Mouse (Mus musculus) megakaryocyte progenitor cell, adult 5-6 weeks (primary cell): ENCODE data around the gene Tsks. TPM values are rescaled to one million over a fixed set of nuclear protein-coding genes. Genes with fewer than 3 reads are reported as not detected.

Experiments
- ATAC-seq: replicated peaks from 2 replicates; pipeline ENCODE4 v1.8.0; 2016; ENCODE audit warnings: mild to moderate bottlenecking, moderate TSS enrichment, inconsistent platforms; ENCODE audit not compliant: poor library complexity
- total RNA-seq, 2 experiments: library from RNA; stranded (forward) in 1 of 2; stranded (reverse) in 1 of 2; fragments of 157-497, 149-512 nt in 1 of 2; fragments of 200-1000 nt in 1 of 2; gene quantifications; 2 replicates each; pipeline versions ENCODE4 v1.2.3 to v1.2.4; 2015 to 2017

Tsks gene
- not detected in 2 replicates for total RNA-seq (2015)
- total RNA-seq (2017) = not detected in 2 replicates

DNA sequence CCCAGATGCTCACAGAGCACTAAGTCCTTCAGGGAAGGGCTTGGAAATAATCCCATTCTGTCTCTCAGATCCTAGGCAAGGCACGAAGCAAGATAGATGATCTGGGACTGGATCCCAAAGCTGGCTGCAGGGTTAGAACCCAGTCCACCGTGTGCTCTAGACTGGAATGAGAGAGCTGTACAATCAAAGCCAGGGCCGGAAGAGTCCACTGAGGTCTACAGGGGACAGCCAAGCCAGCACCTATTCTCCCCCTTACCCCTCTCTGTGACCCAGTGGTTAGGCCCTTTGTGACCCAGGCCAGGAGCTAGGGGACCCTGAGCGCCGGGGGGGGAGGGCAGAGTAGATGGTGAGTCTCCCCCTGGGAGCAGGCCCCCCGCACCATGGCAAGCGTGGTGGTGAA is at the start of gene Tsks:
Tsks (plus strand) TSS at position 301 of the 400 bp plus-strand sequence.
- ATAC-seq = no peak

DNA sequence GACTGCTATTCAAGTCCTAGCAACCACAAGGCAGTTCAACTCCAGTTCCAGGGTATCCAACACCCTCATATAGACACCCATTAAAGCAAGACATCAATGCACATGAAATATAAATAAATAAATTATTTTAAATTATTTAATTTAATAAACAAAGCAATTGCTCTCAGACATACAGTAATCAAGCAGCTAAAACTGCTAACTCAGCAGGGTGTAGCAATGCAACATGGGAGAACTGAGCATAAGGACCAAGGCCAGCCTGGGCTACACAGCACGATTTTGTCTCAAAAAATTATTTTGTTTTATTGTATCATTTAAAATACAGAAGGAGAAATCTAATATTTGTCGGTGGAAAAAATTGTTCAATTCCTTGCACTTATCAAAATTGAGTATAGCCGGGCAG is 48.8 kb upstream of the Tsks start:
- no peak for ATAC-seq

DNA sequence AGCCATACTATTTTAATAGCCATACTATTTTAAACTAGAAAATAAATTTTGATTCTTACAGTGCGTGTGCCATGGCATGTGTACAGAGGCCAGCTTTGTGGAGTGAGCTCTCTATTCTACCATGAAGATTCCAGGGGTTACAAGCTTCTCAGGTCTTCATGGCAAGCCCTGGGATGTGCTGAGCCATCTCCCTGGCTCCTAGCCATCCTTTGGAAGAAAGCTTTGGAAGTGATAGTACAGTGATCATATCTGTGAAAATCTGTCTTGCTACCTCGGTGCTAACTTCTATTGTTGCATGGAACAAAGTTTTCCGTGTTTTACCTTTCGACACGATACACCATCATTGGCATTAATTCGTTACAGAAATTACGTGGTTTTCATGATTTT is 47.8 kb upstream of the Tsks start:
- no peak for ATAC-seq

DNA sequence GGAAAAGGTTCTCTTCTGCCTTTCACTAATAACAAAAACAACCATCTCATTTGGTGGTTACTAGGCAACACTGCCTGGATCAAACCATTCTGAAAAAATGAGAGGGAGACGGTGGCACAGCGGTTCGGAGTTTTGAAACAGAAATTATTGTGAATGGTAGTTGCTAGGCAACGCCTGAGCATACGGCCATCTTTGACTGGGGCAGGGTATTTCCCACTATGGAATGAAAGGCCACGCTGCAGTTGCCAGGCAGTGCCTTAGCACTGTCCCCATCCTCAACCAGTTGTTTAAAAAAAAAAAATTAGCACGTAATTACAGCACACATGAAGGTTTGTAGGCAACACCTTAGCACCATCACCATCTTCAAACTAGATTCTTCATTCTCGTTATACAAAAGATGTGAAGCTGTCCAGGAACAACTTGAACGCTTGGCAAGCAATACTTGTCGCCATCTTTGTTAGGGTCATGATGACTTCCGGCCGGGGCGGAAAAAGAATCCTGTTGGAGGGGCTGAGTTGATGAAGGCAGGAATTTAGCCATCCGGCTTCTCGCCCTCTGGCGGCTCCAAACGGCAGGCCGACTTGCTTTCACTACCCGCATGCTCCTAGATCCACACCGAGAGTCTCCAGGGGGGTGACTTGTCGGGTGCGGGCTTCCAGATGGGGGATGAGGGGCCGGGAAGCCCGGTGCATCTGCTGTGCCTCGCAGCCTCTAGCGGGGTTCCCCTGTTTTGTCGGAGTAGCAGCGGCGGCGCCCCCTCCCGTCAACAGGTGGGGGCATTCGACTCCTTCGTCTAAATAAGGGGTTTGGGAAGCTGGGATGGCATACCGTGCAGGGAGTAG is 47.2 kb upstream of the Tsks start, which contains the start of gene Fuz:
Fuz (plus strand) TSS at position 487 of the 842 bp plus-strand sequence.
- peak; percentile 72 for ATAC-seq

DNA sequence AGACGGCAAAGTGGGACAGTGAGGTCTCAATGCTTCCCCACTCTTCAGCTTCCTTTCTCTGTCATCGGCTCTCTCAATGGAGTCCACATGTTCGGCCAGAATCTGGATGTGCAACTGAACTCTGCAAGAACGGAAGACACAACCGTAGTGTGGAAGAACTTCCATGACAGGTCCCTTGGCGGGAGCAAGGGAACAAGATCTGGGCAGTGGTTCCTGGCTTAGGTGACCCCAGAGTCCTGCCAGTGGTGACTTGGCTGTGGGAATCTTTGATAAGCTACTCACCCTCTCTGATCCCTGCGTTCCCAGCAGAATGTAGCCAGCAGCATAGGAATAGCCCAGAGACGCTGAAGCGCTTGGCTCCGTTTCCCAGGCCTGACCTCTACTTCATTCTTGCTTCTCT is 46.5 kb upstream of the Tsks start:
- no peak for ATAC-seq

DNA sequence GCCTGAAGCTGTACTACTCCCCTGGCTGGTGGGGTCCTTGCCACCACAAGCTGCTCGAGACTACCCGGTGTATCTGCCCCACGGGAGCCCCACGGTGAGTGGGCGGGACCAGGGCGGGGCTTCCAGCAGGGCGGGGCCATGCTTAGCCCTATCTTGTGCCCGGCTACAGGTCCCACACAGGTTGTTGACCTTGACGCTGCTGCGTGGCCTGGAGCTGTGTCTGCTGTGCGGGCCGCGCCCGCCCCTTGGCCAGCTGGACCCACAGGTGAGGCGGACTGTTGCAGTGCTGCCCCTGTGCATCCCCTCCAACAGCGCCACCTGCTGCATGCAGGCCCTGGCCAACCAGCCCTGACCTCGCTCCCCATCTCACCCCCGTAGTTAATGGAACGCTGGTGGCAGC is 44.4 kb upstream of the Tsks start:
- ATAC-seq = no peak

DNA sequence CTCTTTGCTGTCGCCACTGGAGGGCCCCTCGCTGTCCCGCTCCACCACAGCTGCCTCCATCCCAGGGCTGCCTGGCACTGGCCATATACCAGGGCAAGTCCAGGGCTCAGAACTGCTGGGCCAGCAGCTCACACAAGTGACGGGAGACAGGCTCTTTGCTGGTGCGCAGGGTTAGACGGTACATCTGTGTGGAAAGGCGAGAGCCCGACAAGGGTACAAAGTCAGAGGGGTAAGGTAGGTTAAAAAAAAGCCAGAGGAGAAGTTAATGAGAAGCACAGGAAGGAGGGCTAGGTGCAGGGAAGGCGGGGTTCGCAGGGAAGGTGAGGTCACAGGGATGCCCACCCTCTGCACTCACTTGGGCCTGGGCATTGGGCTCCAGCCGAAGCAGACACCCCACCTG is 42.4 kb upstream of the Tsks start:
- ATAC-seq = no peak

DNA sequence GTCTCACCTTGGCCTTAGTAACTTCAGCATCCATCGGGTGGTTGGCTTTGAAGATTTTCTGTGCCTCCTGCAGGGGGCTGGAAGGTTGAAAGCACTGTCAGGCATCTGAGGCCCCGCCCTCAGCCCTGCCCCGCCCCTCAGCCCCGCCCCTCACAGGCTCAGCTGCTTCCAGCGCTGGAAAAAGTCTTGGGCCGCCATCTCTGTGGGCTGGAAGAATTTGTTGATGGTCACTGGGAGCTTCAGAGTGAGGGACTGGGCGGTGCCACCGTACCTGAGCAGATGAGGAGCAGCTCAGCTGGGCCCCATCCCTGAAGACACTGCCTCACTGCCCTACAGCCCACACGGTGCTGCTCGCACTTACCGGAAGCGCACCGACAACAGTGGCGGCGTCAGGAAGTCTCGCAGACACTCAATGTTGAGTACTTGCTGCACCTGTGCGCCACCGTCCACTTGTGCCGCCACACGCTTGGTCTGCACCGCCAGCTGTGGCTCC is 41.7 kb upstream of the Tsks start:
- ATAC-seq = peak; percentile 69

DNA sequence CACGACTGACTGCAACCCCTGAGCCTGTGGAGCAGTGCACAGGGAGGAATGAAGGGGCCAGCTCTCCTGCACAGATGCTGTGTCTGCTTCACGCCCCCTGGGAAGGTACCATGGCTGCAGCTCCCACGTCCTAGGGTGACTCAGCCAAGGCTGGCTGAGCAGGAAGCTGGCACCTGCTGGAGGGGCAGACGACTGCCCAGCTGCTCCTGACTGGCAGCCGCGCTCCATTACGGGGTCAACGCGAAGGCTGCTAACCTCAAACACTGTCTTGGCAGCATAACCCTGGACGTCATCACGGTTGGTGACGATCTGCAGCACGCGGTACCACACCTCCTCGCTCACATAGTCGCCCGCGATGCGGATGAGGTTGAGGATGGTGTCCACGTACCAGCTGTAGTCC is 37.6 kb upstream of the Tsks start:
- no peak for ATAC-seq

DNA sequence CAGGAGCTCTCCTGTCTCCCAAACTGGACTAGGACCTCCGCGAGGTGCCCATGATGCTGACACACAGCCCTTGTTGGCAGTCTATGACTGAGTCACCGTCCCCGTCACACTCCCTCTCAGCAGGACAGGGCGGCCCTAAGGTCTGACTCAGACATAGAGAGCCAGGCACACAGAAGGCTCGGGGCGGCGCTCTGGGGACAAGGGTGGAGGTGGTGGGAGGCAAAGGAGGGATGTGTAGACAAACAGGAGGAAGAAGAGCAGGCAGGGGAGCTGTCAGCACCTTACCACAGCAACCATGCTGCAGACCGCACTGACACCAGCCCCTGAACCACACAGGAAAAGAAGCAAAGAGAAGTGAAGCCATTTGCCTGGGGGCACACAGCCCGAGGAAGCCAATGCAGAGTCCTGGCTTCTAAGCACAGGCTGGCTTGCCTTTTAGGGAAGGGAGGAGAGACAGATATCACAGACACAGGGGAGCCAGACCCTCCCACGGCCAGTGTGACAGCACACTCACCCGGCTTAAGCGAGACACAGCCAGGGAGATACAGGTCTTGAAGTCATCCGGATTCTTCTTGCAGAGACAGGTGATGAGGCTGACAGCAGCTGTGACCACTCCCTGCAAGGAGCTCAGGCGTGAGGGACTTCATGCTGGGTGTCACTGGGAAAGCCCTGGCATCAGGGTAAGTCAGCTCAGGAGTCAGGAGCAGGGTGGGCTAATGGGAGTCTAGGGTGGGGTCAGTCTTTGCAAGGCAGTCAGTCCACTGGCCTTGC is 34.1 kb upstream of the Tsks start:
- no peak for ATAC-seq

DNA sequence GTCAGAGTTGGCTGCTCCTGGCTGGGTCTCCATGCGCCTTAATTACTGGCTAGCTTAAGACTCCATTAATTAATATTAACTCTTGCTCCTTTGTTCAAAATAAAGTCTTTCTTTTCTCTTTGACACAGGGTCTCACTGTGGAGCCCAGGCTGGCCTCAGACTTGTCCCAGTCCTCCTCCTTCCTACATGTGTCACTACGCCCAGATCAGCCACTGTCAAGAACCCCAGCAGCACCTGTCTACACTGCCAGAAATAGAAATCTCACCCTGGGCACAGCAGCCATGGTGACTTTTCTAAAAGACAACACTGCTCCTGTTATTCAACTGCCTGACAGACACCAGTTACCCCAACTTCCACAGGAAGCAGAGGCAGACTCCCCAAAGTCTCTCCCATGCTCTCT is 28.6 kb upstream of the Tsks start:
- ATAC-seq = no peak

DNA sequence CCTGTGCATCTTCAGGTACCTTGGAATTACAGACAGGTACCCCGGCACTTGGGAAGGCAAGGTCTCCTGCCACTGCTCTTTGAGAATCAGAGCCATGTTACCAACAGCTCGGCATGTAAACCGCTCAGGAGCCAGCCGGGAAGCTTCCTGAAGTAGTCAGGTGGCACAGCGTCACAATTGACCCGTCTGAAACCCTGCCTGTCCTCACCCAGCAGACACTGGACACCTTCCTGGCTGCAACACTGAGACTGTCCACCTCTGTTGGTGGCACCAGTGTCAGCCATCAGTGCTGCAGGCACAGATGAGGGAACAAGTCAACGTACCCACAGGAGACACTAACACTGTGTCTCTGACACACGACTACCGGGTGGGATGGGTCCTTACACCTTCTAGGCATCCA is 27.7 kb upstream of the Tsks start:
- no peak for ATAC-seq

DNA sequence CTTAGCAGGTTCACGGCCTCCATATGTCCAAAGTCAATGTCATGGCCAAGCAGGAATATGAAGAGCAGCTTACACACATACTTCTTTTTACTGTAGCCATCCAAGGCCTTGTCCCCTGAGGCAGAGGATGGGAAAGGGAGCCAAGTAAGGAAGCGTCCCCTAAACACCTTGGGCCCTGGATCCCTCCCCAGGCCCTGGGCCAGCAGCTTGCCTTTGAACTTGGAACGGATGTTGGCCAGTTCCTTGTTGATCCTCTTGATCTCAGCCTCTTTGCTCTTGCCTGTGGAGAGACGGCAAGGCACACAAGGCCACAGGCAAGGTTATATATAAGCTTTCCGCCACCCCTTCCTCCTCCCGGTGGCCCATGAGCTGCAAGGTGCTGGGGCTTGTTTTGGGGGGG is 26.8 kb upstream of the Tsks start:
- ATAC-seq = no peak

DNA sequence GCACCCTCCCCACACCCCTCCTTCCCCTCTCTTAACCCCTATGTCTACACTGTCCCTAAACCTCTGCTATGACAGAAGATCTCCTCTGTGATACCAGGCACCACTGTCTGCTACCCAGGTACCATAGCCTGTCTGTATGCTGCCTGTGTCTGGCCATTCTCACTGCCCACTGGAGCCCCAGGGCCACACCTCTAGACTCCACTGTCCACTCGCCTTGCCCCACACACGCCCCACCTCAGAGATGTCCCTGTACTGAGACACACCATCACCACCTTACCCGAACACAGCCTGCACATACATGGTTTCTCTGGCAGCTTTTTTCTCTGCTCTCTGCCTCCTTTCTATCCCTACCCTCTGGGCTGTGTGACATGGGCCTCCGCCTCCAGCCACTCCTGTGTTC is 26.1 kb upstream of the Tsks start:
- ATAC-seq = no peak

DNA sequence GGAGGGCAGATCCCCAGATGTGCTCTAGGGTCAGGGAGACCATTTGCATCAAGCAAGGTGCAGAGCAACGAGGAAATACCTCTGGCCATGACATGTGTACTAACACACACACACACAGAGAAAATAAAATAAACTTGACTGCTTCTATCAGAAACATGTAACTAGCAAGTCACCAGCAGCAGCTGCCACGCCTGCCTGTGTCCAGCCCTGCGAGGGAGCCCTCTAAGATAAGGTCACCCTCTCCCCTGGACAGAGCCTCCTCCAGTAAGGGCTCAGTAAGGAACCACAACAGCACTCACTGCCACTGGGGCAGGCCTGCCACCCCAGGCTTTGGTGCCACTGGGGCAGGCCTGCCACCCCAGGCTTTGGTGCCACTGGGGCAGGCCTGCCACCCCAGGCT is 24.8 kb upstream of the Tsks start:
- no peak for ATAC-seq

DNA sequence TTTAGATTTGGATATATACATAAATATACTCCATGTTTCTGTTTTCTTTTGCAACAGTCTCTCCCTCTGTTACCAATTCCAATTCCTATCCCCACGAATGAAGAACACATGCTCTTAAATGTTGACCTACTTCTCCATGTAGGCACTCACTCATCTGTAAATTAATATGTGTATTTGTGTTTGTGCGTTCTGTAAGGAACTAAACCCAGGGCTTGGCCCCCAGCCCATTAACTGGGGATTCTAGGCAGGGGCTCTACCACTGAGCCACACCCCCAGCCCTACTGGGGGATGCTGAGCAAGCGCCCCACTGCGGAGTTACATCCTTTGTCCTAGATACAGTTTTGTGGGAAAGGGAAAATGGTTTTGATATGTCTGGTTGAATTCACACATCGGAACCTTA is 23.9 kb upstream of the Tsks start:
- ATAC-seq = no peak

DNA sequence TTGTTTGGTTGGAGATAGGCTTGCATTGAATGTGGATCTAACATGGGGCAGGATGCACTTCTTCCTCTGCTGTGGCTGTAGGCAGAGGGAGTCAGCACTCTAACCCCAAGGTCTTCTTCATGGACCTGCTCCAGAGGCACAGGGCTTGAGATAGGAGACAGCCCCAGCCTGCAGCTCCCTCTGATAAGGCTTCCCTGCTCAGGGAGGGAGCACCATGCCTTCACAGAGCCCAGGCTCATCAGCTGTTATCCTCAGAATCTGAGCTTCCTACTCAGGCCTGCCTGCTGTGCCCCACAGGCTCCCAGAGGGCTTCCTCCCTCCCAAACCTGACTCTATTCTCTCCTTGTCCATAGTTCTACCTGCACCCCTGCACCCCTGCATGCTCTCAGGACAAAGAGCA is 20.5 kb upstream of the Tsks start:
- ATAC-seq = peak; percentile 84

DNA sequence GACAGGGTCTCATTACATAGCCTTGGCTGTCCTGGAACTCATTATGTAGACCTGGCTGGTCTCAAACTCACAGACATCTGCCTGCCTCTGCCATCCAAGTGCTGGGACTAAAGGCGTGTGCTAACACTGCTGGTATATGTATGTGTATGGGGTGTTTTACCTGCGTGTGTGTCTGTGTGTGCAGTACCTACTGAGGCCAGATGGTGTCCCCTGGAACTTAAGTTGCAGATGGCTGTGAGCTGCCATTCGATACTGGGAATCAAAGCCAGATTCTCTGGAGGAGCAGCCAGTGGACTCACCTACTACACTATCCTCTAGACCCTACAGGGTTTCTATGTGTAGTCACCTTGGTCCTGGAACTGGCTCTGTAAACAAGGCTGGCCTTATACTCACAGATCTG is 17.5 kb upstream of the Tsks start:
- ATAC-seq = 0 out of 2 replicates have a peak, but pooled peaks have one; percentile 18

DNA sequence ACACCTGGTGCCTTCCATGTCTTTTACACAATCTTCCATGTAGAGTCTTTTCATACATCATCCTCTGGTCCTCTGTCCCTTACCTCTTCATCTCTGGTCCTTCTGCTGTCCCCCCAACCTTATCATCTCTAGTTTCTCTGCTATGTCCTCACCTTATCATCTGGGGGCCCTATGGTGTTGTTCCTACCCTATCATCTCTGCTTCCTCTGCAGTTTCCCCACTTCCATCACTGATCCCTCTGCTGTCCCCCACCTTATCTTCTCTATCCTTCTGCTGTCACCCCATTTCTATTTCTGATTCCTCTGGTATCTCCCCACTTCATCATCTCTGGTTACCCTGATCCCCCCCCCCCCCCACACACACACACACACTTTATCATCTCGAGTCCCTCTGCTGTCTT is 14.4 kb upstream of the Tsks start:
- ATAC-seq = 0 out of 2 replicates have a peak, but pooled peaks have one; percentile 3

DNA sequence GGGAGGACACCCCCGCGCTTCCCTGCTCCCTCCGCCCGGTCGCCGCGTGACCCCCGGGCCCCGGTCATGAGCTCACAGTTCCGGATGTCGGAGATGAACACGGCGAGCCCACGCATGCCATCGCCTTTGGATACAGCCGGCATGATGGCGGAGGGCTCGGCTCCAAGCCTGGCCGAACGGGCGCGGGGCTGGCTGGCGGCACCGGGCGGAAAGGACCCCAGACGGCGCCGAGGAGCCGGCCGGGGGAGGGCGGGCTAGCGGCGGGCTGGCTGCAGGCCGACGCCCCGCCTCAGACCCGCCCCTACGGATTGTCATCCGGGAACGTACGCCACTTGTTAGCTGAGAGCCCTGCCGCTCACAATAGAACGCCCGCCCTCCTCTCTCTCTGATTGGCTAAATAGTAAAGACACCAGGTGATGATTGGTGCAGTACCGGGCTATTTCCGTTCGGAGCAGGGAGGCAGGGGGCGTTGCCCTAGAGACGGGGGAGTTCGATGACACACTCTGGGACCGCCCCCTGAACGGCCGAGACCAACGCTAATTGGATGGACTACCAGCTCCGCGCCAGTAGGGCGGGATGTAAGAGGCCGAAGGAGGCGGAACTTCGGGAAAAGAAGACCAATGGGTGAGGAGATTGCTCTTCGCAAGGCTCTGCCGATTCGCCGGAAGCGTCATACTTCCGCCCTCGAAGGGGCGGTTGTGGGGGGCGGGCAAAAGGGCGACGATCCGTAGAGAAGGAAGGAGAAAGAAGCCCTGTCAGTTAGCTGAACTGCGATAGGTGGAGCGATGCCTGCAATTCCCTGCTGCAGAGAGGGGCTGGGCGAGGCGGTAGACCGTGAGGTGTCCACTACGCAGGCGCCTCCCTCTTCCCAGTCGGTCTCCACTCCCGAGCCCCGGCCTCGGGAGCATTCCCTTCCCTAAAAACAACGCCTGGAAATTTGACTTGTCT is 13.5 kb upstream of the Tsks start, which contains the start of gene Ap2a1:
Ap2a1 (minus strand) TSS at position 293 of the 948 bp plus-strand sequence.
- peak; percentile 88 for ATAC-seq

DNA sequence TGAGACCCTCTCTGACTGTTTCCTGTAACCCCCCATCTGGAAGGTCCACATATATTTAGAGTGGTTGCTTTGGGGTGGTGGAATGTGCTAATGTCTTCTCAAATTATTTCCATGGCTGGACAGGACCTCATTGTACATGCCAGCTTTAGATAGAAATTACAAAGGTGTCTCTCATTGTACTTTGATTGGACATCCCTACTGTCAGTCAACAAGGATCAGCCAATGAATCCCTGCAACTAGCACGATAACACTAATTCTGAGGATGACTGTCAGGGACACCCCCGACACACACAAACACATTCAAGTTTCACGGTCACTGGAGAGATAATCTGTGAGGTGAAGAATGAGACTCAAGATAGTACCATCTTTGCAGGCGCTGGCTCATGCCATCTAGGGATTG is 4.3 kb upstream of the Tsks start:
- no peak for ATAC-seq
